Mouse (Mus musculus) cerebellum, adult 11 months (tissue): ENCODE measurements around the gene Cntfr.

Experiments used
- DNase-seq: peaks from one replicate; pipeline ENCODE4 v3.0.0; 2022

Cntfr gene

GRCm38 (mm10) chr4:41677006-41677629 lies 19.8 kb downstream of the Cntfr start:
- DNase-seq = peak; percentile 74

DNA sequence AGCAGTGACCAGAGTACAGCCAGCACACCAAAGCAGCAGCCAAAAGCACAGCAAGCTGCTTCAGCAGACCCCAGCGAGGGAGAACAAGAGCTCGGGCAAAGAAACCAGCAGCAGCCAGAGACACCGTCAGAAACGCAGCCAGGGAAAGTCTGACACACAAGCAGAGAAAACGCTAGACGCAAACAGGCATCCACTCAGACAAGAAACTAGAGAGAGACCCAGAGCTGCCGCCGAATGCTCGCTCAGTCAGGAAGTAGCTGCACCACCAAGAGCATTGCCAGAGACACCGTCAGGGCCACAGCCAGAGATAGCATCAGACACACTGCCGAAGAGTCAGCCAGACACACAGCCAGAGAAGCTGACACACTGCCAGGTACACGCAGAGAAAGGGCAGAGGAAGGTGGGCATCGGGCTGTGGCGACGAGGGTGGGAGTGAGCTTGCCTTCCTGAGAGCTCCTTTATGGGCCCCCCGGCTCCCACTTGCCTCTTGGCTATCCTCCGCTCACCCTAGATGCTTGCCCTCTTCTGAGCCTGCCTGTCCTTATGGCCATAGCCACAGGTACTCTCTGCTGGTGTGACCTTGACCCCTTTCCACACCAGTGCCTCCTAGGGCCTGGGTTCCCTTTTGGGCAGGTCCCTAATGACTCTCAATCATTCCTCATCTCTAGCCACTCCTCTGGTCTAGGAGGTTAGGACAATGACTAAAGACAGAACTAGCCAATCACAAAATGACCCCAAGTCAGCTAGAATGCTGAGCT lies 20.5 kb downstream of the Cntfr start:
- no peak for DNase-seq

GRCm38 (mm10) chr4:41673186-41673585 lies 23.7 kb downstream of the Cntfr start:
- DNase-seq = no peak

DNA sequence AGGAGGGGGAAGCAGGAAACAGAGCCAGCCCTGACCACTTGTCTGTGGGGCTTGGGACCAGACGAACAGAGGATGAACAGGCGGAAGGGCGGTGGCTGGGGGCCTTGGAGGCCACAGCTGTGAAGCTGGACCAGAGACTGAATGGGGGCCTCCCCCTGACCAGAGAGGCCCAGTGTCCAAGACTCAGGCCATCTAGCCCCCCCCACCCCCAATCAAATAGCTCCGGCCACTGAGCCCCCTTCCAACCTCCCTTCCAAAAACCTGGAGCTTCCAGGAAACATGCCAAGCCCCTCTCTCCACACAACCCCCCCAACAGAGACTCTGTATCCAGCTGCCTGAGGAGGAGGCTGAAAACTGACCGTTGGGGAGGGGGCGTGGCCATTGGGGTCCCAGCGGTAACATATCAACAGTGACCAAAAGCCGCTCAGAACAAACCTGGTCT lies 24.3 kb downstream of the Cntfr start:
- DNase-seq = no peak

- no peak for DNase-seq
Observed at GRCm38 (mm10) chr4:41671963-41672480, 24.9 kb downstream of the Cntfr start.

DNA sequence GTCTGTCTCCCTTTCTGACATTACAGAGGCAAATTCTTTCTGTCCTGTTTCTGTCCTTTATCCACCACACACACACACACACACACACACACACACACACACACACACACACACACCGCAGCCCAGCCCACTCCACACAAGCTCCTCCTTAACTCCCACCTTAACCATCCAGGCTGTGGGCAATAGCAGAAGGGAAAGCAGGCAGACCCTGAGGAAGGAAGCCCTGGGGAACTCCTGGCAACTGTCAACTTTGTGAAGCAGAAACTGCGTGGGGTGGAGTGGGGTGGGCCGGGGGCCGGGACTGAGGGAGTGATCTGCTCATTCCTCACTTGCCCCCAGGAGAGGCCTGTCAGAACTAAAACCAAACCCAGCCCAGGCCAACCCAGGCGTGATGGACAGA lies 25.4 kb downstream of the Cntfr start:
- no peak for DNase-seq

- DNase-seq = no peak
Observed at GRCm38 (mm10) chr4:41670836-41671235, 26.1 kb downstream of the Cntfr start.

DNA sequence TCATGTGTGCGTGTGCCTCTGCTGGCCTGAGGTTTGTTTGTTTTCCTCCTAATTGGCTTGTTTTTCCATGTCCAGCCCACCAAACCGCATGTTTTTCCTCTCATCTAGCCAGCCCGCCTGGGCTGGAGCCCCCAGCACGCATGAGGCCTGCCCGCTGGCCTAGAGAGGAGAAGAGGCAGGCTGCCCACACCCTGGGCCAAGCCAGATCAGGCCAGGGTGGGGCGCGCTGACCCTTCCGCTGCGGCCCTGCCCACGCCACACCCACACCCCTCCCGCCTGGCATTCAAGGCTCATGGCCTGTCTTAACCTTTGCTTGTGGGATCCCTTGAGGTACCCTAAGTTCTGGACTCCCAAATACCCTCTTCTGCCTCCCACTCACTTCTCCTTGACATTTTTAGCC lies 30.2 kb downstream of the Cntfr start:
- no peak for DNase-seq

GRCm38 (mm10) chr4:41665009-41665675 lies 31.7 kb downstream of the Cntfr start:
- no peak for DNase-seq

GRCm38 (mm10) chr4:41664533-41664932 lies 32.4 kb downstream of the Cntfr start:
- DNase-seq = no peak

GRCm38 (mm10) chr4:41663614-41664013 lies 33.3 kb downstream of the Cntfr start:
- DNase-seq = no peak

DNA sequence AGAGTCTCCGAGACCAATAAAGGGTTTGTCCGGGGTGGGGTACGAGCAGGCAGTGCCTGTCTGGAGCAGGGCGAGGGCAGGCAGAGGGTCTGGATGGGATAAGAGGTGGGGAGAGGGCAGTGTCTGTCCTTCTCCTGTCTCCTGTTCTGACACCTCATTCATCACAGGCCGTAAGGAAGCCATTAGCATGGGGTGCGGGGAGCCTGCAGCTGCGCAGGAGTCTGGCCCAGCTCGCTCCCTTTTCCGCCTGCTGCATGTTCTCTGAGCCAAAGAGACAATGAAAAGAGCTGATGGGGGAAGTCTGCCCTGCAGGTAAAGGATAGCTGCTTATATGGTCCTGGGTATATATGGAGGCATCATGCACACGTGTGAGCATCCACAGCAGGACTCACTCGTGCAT lies 34.2 kb downstream of the Cntfr start:
- no peak for DNase-seq

DNA sequence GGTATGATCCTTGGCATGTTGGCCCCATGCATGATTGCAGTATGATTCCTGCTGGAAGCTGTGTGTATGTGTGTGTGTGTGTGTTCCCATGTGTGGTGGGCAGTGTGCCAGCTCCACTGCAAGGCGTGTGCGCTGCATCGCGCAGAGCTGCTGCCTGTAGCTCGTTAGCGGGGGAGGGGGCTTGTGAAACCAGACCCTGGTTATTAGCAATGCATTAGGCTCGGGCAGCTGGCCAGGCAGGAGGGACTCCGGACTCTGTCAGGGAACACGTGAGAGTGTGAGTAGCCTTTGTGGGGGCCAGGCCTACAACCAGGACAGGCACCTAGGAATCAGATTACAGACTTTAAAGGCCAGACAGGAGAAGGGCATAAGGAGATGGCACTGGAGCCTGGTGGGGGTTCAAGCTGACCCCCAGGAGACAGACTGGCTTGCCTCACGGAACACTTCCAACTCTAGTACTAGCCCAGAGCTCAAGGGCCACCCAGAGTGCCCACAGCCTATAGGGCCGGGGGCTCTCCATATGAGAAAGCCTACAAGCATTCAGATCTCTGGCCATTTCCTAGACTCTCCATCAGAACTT lies 35.9 kb downstream of the Cntfr start:
- no peak for DNase-seq

- no peak for DNase-seq
Observed at GRCm38 (mm10) chr4:41659556-41659955, 37.3 kb downstream of the Cntfr start.

DNA sequence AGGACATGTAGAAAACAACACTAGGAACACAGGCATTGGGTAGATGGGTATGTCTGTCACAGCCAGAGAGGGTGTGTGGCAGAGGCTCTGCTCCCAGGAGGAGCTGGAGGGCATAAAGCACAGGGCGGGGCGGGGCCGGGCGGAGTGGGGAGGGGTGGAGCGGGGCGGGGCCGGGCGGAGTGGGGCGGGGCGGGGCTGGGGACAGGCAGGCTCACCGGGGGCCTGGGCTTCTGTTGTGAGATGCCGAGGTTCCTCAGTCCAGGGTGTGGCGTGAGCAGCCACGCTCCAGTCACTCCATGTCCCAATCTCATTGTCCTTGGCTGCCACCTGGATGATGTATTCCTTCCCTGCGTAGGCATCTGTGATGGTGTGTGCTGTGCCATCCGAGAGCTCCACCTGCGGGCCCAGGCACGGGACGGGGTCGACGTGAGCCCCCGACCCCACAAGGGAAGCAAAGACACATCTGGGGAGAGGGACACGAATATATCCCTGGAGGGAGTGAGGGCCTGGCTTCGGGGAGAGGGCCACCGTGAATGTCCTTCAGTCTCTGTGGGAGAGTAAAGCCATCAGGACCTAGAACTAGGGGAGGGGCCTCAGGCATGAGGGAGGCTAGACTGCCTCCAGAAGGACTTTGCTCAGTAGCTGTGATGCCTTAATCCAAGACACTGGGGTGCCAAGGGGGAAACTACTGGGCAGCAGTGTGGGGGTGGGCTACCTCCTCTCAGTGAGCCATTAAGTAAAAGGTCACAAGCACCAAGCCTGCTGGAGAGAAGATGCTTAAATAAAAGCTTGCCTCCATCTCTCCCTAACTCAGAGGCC lies 38.1 kb downstream of the Cntfr start:
- DNase-seq = no peak

DNA sequence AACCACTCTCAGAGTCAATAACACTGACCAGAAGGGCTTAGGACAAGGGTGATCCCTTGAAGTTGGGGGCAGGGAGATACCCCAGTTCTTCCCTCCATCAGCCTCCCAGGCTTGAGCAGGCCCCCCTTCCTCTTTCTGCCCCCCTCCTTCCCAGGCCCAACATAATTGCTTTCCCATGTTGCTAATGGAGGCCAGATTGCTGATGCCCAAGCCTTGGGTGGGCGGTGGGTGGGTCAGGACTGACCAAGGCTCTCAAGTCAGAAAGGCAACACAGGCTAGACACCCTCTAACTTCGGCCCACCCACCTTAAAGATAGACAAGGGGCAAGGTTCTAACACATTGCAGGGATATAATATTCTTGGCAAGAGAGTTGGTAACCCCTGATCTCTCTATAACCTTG lies 41.4 kb downstream of the Cntfr start:
- no peak for DNase-seq

DNA sequence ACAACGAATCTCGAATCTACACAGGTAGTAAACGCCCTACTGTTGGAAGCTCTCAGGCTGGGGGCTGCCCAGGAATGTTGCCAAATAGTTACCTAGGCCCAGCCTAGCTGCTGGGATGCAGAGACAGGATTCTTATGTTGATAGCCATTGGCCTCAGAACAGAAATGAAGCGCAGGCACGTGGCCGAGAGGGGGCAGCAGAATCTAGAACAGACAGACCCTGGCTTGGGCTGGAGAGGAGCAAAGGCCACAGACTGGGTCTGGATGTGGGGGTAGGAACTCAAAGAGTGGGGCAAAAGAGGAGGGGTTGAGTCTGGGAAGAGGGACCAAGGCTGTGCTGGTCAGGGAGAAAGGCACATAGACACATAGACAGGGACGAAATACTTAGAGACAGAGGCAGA lies 42.7 kb downstream of the Cntfr start:
- DNase-seq = peak; percentile 70

DNA sequence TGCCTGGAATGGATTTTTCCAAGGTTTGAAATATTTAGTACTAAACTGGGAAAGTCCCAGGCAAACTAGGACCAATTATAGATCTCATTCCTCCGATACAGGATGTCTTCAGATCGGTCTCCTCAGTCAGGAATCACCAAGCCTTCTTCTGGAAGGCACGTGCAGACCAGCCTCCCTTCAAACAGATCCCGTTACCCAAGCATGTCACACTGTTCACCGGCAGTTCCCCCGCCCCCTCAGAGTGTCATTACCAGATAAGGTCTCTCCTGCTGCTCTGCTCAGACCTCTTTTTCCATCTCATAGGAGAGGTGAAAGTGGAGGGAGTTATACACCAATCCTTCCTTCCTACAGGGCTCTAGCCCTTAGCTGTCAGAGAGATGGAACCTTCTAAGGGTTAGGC lies 43.2 kb downstream of the Cntfr start:
- no peak for DNase-seq

GRCm38 (mm10) chr4:41653296-41653695 lies 43.6 kb downstream of the Cntfr start:
- DNase-seq = peak; percentile 70

GRCm38 (mm10) chr4:41648627-41649026 lies 48.3 kb downstream of the Cntfr start:
- DNase-seq = no peak

- DNase-seq = no peak
Observed at GRCm38 (mm10) chr4:41648157-41648556, 48.7 kb downstream of the Cntfr start.

- no peak for DNase-seq
Observed at GRCm38 (mm10) chr4:41645488-41645887, 51.4 kb downstream of the Cntfr start.
